ENCODE assay signal across 15 mouse cellular contexts in genomic region chr9:98489532-98489931, GRCm38 (mm10). TPM values are rescaled to one million over a fixed set of nuclear protein-coding genes. Genes with fewer than 3 reads are reported as not detected.
A peak's percentile ranks its signal among the peaks of the same experiment; 100 is the strongest.
DNase-seq lines count a peak whose midpoint lies in the region; ATAC-seq lines count a peak whose summit lies in the region.
"Had no signal": no experiment of that assay in that cellular context is flagged by ENCODE, and none has a peak within 500 bp of the region (broad histone marks: within the 10 kb centered on the region; RNA-seq: fewer than 3 reads in every experiment).

No protein-coding gene starts in this region.

- DNase-seq in hindbrain, embryonic 10.5 days (ENCODE audit: low spot score), result no peak
- no peak for DNase-seq in gastrocnemius, adult 8-10 months (ENCODE audit: low spot score in 2 of 2)
- DNase-seq in retina, embryonic 14.5 days (ENCODE audit: low spot score), result no peak
- DNase-seq in thymus, postnatal 25 days, result no peak
- DNase-seq: adrenal gland, adult 2 months; gastrocnemius, adult 2 months; right cerebral cortex, adult 18-20 months; thymus, adult 2 months had no signal

- no peaks in the 10 kb centered on the region for H3K9me3 ChIP-seq in hindbrain, embryonic 10.5 days
- H3K9me3 ChIP-seq in hindbrain, embryonic 12.5 days (replicated peaks), result no peaks in the 10 kb centered on the region
- no peaks in the 10 kb centered on the region for H3K9me3 ChIP-seq in liver, embryonic 15.5 days (replicated peaks)
- H3K9me3 ChIP-seq: embryonic facial prominence, embryonic 15.5 days; forebrain, embryonic 15.5 days; neural tube, embryonic 15.5 days had no signal

- ATAC-seq in hindbrain, embryonic 12.5 days (ENCODE audit: low FRiP score), result no peak
- peak; percentile 63 for ATAC-seq in granulocyte monocyte progenitor cell, adult 5-6 weeks (replicated peaks; ENCODE audit: poor library complexity, severe bottlenecking)
- peak; percentile 68 for ATAC-seq in liver, embryonic 15.5 days (ENCODE audit: insufficient read depth)
- ATAC-seq: forebrain, embryonic 15.5 days had no signal

- H3K4me2 ChIP-seq in hindbrain, embryonic 12.5 days (replicated peaks), result no peak overlapping the region
- peak overlapping the region; percentile 35 for H3K4me2 ChIP-seq in liver, embryonic 15.5 days
- H3K4me2 ChIP-seq: embryonic facial prominence, embryonic 15.5 days; forebrain, embryonic 15.5 days; neural tube, embryonic 15.5 days had no signal

- 73% methylated on average over 4 of the region's 4 CpGs for WGBS in hindbrain, embryonic 10.5 days
- 80% methylated on average over 4 of the region's 4 CpGs for WGBS in hindbrain, embryonic 12.5 days
- WGBS in liver, embryonic 15.5 days (ENCODE audit: insufficient replicate concordance), result 9% methylated on average over 4 of the region's 4 CpGs

- H3K27me3 ChIP-seq in hindbrain, embryonic 10.5 days (ENCODE audit: insufficient read depth, poor library complexity, severe bottlenecking), result no peaks in the 10 kb centered on the region
- no peaks in the 10 kb centered on the region for H3K27me3 ChIP-seq in hindbrain, embryonic 12.5 days
- H3K27me3 ChIP-seq in liver, embryonic 15.5 days, result no peaks in the 10 kb centered on the region
- H3K27me3 ChIP-seq: embryonic facial prominence, embryonic 15.5 days; forebrain, embryonic 15.5 days had no signal

- H3K9ac ChIP-seq in hindbrain, embryonic 12.5 days, result no peak overlapping the region
- no peak overlapping the region for H3K9ac ChIP-seq in liver, embryonic 15.5 days
- H3K9ac ChIP-seq: embryonic facial prominence, embryonic 15.5 days; forebrain, embryonic 15.5 days; neural tube, embryonic 15.5 days had no signal

- no peaks in the 10 kb centered on the region for H3K36me3 ChIP-seq in hindbrain, embryonic 10.5 days
- no peaks in the 10 kb centered on the region for H3K36me3 ChIP-seq in hindbrain, embryonic 12.5 days
- no peaks in the 10 kb centered on the region for H3K36me3 ChIP-seq in liver, embryonic 15.5 days (replicated peaks)
- H3K36me3 ChIP-seq: embryonic facial prominence, embryonic 15.5 days; forebrain, embryonic 15.5 days; neural tube, embryonic 15.5 days had no signal

- 0 out of 2 replicates have a peak, but pooled peaks cover 10% of the 10 kb centered on the region for H3K4me1 ChIP-seq in hindbrain, embryonic 10.5 days (replicated peaks)
- H3K4me1 ChIP-seq in hindbrain, embryonic 12.5 days, result 0 out of 2 replicates have a peak, but pooled peaks cover 2% of the 10 kb centered on the region
- H3K4me1 ChIP-seq in liver, embryonic 15.5 days (replicated peaks), result peaks cover 49% of the 10 kb centered on the region
- H3K4me1 ChIP-seq: embryonic facial prominence, embryonic 15.5 days; forebrain, embryonic 15.5 days; neural tube, embryonic 15.5 days had no signal

- H3K27ac ChIP-seq in hindbrain, embryonic 10.5 days, result 0 out of 2 replicates have a peak overlapping the region, but pooled peaks have one; percentile 12
- no peak overlapping the region for H3K27ac ChIP-seq in hindbrain, embryonic 12.5 days
- peak overlapping the region; percentile 34 for H3K27ac ChIP-seq in liver, embryonic 15.5 days (replicated peaks)
- H3K27ac ChIP-seq: embryonic facial prominence, embryonic 15.5 days; forebrain, embryonic 15.5 days; gastrocnemius, adult 2 months; neural tube, embryonic 15.5 days had no signal

- H3K4me3 ChIP-seq in hindbrain, embryonic 10.5 days, result no peak overlapping the region
- no peak overlapping the region for H3K4me3 ChIP-seq in hindbrain, embryonic 12.5 days
- H3K4me3 ChIP-seq in liver, embryonic 15.5 days (replicated peaks), result no peak overlapping the region
- H3K4me3 ChIP-seq: embryonic facial prominence, embryonic 15.5 days; forebrain, embryonic 15.5 days; gastrocnemius, adult 2 months; neural tube, embryonic 15.5 days had no signal

RNA-seq across cellular contexts. Expression of gene Rbp2, which starts 3.6 kb away (rescaled TPM):
- polyA plus RNA-seq in hindbrain, embryonic 10.5 days (2016; fragmentation: Nextera tagmentation; extraction: Ambion mirVana), result 0.77 and 1.0 TPM in 2 replicates
- 0.67 and 1.1 TPM in 2 replicates for polyA plus RNA-seq in hindbrain, embryonic 12.5 days (2016; fragmentation: Nextera tagmentation; extraction: Ambion mirVana)
- not detected in 2 replicates for total RNA-seq in granulocyte monocyte progenitor cell, adult 5-6 weeks (2014; fragmentation: Nextera tagmentation)
- not detected in 2 replicates for total RNA-seq in granulocyte monocyte progenitor cell, adult 5-6 weeks (2017)
- 14.6 and 36.4 TPM in 2 replicates for polyA plus RNA-seq in liver, embryonic 15.5 days (2015; fragmentation: Nextera tagmentation; extraction: Ambion mirVana)
- not detected for total RNA-seq in gastrocnemius, adult 8-10 months (2022)
- total RNA-seq: adrenal gland, adult 2 months; gastrocnemius, adult 2 months; left cerebral cortex, postnatal 14 days had no signal
- polyA plus RNA-seq: adrenal gland, adult 2 months had no signal
